In the genomic region with DNA sequence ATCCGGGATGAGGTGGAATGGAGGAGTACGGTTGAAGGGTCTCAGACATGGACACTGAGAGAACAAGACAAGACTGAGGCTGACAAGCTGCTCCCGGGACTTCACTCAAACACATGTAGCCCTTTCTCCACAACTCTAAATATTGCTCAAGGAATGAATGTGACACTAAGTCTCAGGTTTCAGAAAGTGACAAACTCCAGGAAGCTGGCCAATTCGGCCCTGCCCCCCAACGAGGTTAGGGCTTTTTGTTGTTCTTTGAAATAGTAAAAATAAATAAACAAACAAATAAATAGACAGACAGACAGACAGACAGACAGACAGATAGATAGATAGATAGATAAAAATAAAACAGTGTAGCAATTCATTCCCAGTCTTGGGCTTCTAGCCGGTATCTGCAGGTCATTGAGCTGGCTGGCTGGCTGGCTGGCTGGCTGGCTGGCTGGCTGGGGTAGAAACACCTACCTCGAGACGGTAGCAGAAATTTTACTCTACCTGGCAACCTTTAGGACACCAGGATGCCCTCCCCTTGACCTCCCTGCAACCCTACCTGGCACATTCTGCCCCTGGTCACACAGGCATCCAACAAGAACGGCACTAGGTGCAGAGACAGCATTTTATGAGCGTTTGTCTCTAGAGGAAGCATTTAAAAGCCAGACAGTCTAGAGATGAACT, we compare ENCODE assay signal across 17 mouse cellular contexts.
DNase-seq lines count a peak whose midpoint lies in the region; ATAC-seq and TF ChIP-seq lines count a peak whose summit lies in the region.
"Had no signal": no experiment of that assay in that cellular context is flagged by ENCODE, and none has a peak within 500 bp of the region (broad histone marks: within the 10 kb centered on the region; RNA-seq: fewer than 3 reads in every experiment).

No protein-coding gene starts in this region.

- intact Hi-C loops in left cerebral cortex, postnatal 10 days (cut with DNase I): no loop called here

- H3K4me2 ChIP-seq in forebrain, postnatal 0 days (ENCODE audit: low read depth): no peak overlapping the region
- no peak overlapping the region for H3K4me2 ChIP-seq in lung, postnatal 0 days (replicated peaks; ENCODE audit: low read depth, low read length)
- H3K4me2 ChIP-seq: heart, embryonic 12.5 days had no signal

- no peak for TF ChIP-seq CTCF in forebrain, postnatal 0 days (IDR thresholded peaks at IDR 0.05; ENCODE audit: low read depth)
- no peak for TF ChIP-seq CTCF in lung, postnatal 0 days (IDR thresholded peaks at IDR 0.05)

- WGBS in forebrain, embryonic 10.5 days: 71% methylated on average over 10 of the region's 10 CpGs
- WGBS in forebrain, postnatal 0 days: 65% methylated on average over 10 of the region's 10 CpGs
- WGBS in lung, postnatal 0 days: 47% methylated on average over 10 of the region's 10 CpGs
- WGBS in limb, embryonic 10.5 days: 45% methylated on average over 10 of the region's 10 CpGs

- no peak for ATAC-seq in forebrain, postnatal 0 days
- ATAC-seq in lung, postnatal 0 days: no peak
- ATAC-seq: CD4-positive, CD25-positive, alpha-beta regulatory T cell, adult 4 months; forebrain, embryonic 14.5 days; hindbrain, embryonic 16.5 days; inflammation-experienced regulatory T-cells, adult 6 months had no signal

- no peaks in the 10 kb centered on the region for H3K36me3 ChIP-seq in forebrain, embryonic 10.5 days (replicated peaks)
- H3K36me3 ChIP-seq in forebrain, postnatal 0 days (ENCODE audit: insufficient read depth): no peaks in the 10 kb centered on the region
- no peaks in the 10 kb centered on the region for H3K36me3 ChIP-seq in lung, postnatal 0 days (ENCODE audit: insufficient read depth, low read length)
- no peaks in the 10 kb centered on the region for H3K36me3 ChIP-seq in limb, embryonic 10.5 days
- H3K36me3 ChIP-seq: heart, embryonic 12.5 days had no signal

- no peak overlapping the region for H3K4me3 ChIP-seq in forebrain, embryonic 10.5 days
- no peak overlapping the region for H3K4me3 ChIP-seq in forebrain, postnatal 0 days (ENCODE audit: low read depth, low read length)
- H3K4me3 ChIP-seq in lung, postnatal 0 days (ENCODE audit: low read depth, low read length): no peak overlapping the region
- no peak overlapping the region for H3K4me3 ChIP-seq in limb, embryonic 10.5 days
- H3K4me3 ChIP-seq: heart, embryonic 12.5 days had no signal

- TF ChIP-seq EP300 in lung, postnatal 0 days (IDR thresholded peaks at IDR 0.05): no peak

- peaks cover 36% of the 10 kb centered on the region for H3K27me3 ChIP-seq in forebrain, embryonic 10.5 days (ENCODE audit: poor library complexity, severe bottlenecking)
- no peaks in the 10 kb centered on the region for H3K27me3 ChIP-seq in forebrain, postnatal 0 days (ENCODE audit: insufficient read depth, low read length)
- no peaks in the 10 kb centered on the region; the same call in 1 of the 2 replicates for H3K27me3 ChIP-seq in lung, postnatal 0 days (replicated peaks; ENCODE audit: insufficient read depth, low read length)
- H3K27me3 ChIP-seq in limb, embryonic 10.5 days (ENCODE audit: low read depth, poor library complexity, severe bottlenecking): 0 out of 2 replicates have a peak, but pooled peaks cover 4% of the 10 kb centered on the region

- H3K27ac ChIP-seq in forebrain, embryonic 10.5 days: peak overlapping the region; percentile 58
- no peak overlapping the region for H3K27ac ChIP-seq in forebrain, postnatal 0 days (ENCODE audit: low read depth, low read length)
- H3K27ac ChIP-seq in lung, postnatal 0 days (ENCODE audit: low read length): no peak overlapping the region
- H3K27ac ChIP-seq in limb, embryonic 10.5 days: peak overlapping the region; percentile 69

- no peaks in the 10 kb centered on the region for H3K9me3 ChIP-seq in forebrain, embryonic 10.5 days
- H3K9me3 ChIP-seq in forebrain, postnatal 0 days (ENCODE audit: low read length): no peaks in the 10 kb centered on the region
- H3K9me3 ChIP-seq in lung, postnatal 0 days (ENCODE audit: low read length): no peaks in the 10 kb centered on the region
- H3K9me3 ChIP-seq in limb, embryonic 10.5 days (replicated peaks): no peaks in the 10 kb centered on the region
- H3K9me3 ChIP-seq: heart, embryonic 12.5 days had no signal

- DNase-seq in forebrain, embryonic 10.5 days (ENCODE audit: extremely low spot score, low spot score): no peak
- no peak for DNase-seq in forebrain, postnatal 0 days
- DNase-seq in lung, postnatal 0 days (ENCODE audit: low spot score): peak; percentile 6
- no peak for DNase-seq in lung, postnatal 4 days
- no peak for DNase-seq in limb, embryonic 10.5 days (ENCODE audit: low spot score)
- no peak for DNase-seq in heart, postnatal 4 days
- no peak for DNase-seq in left cerebral cortex, postnatal 10 days (ENCODE audit: extremely low spot score in 1 of 2, low spot score in 2 of 2)
- DNase-seq: adrenal gland, postnatal 14 days; B cell, adult 2 months; cerebellum, adult 11-12 months; cerebellum, adult 9-11 months; cerebellum, postnatal 36 days had no signal

- no peak overlapping the region for H3K9ac ChIP-seq in forebrain, postnatal 0 days
- H3K9ac ChIP-seq in lung, postnatal 0 days (replicated peaks; ENCODE audit: low read depth): no peak overlapping the region
- H3K9ac ChIP-seq: heart, embryonic 12.5 days had no signal

- peaks cover 55% of the 10 kb centered on the region for H3K4me1 ChIP-seq in forebrain, embryonic 10.5 days
- H3K4me1 ChIP-seq in forebrain, postnatal 0 days (ENCODE audit: insufficient read depth): peaks cover 12% of the 10 kb centered on the region
- H3K4me1 ChIP-seq in lung, postnatal 0 days (ENCODE audit: insufficient read depth, low read depth, low read length): no peaks in the 10 kb centered on the region
- peaks cover 54% of the 10 kb centered on the region for H3K4me1 ChIP-seq in limb, embryonic 10.5 days

Comparison
In these comparisons a context has a peak if more than half of its experiments do, and no peak if none do; other contexts are left out.
1. H3K27ac ChIP-seq: peak in forebrain, embryonic 10.5 days (single experiment) and limb, embryonic 10.5 days (single experiment); none in forebrain, postnatal 0 days (single experiment) and lung, postnatal 0 days (single experiment).